Mouse (Mus musculus) CH12.LX (cell line): ENCODE data around the gene Sgk2. TPM values are rescaled to one million over a fixed set of nuclear protein-coding genes. Genes with fewer than 3 reads are reported as not detected.

Source experiments
- DNase-seq: peaks from one replicate; pipeline ENCODE4 v3.0.0-alpha.2; 2013; ENCODE audit errors: extremely low read depth
- H3K27ac ChIP-seq: 2 replicates; pipeline ENCODE4 v1.5.1; 2012; ENCODE audit warnings: low read depth, mild to moderate bottlenecking, control low read depth, moderate library complexity; ENCODE audit not compliant: insufficient read depth
- H3K27me3 ChIP-seq: replicated peaks from 2 replicates; pipeline ENCODE3; 2012; ENCODE audit warnings: inconsistent platforms
- H3K36me3 ChIP-seq, 2 experiments: replicated peaks in 1 of 2; 2 replicates each; pipeline versions ENCODE3 to v1.6.1; 2012; ENCODE audit warnings: inconsistent platforms in 1 of 2, low read length in 1 of 2, mild to moderate bottlenecking in 1 of 2, mixed read lengths in 1 of 2, moderate library complexity in 1 of 2; ENCODE audit not compliant: control insufficient read depth in 1 of 2, insufficient read depth in 1 of 2
- H3K4me1 ChIP-seq, 2 experiments: 2 replicates each; pipeline ENCODE4 v1.6.1; 2012; ENCODE audit warnings: inconsistent platforms in 1 of 2, moderate library complexity in 1 of 2; ENCODE audit not compliant: insufficient read depth in 2 of 2, control insufficient read depth in 1 of 2
- H3K4me2 ChIP-seq: 2 replicates; pipeline ENCODE4 v1.6.1; 2012; ENCODE audit warnings: low read depth, mild to moderate bottlenecking, control low read depth; ENCODE audit not compliant: poor library complexity, insufficient read depth, severe bottlenecking
- H3K4me3 ChIP-seq, 3 experiments: fragments of 150-350 bp in 1 of 3; sonication (generic) in 1 of 3; replicated peaks in 1 of 3; 2 replicates each; pipeline versions ENCODE3 to v1.5.1; 2011 to 2012; ENCODE audit warnings: low read depth in 2 of 3, low read length in 2 of 3, mild to moderate bottlenecking in 2 of 3, moderate library complexity in 2 of 3, control low read depth in 1 of 3, improper control_type of control experiment in 1 of 3, inconsistent platforms in 1 of 3, mixed read lengths in 1 of 3; ENCODE audit not compliant: poor library complexity in 1 of 3
- H3K79me2 ChIP-seq: replicated peaks from 2 replicates; pipeline ENCODE4 v1.6.1; 2012; ENCODE audit warnings: mild to moderate bottlenecking, moderate library complexity; ENCODE audit not compliant: control insufficient read depth, poor library complexity, insufficient read depth, severe bottlenecking; ENCODE audit errors: extremely low read depth
- H3K9ac ChIP-seq: 2 replicates; pipeline ENCODE4 v1.6.1; 2012; ENCODE audit warnings: low read depth, mild to moderate bottlenecking, control low read depth, moderate library complexity; ENCODE audit not compliant: insufficient read depth
- H3K9me3 ChIP-seq: replicated peaks from 2 replicates; pipeline ENCODE3; 2012; ENCODE audit warnings: low read length, inconsistent platforms, mixed read lengths
- BHLHE40 ChIP-seq: IDR thresholded peaks from 2 replicates; pipeline ENCODE4 v1.6.1; 2011; ENCODE audit warnings: mild to moderate bottlenecking, low read depth, low read length, improper control_type of control experiment
- CHD1 ChIP-seq: IDR thresholded peaks from 2 replicates; pipeline ENCODE4 v1.6.1; 2012; ENCODE audit warnings: low read depth, low read length, improper control_type of control experiment, inconsistent platforms
- ELF1 ChIP-seq: IDR thresholded peaks from 2 replicates; pipeline ENCODE4 v1.6.1; 2014; ENCODE audit warnings: low read depth, mild to moderate bottlenecking, inconsistent platforms, low read length, improper control_type of control experiment
- EP300 ChIP-seq: IDR thresholded peaks from 2 replicates; pipeline ENCODE4 v1.6.1; 2011; ENCODE audit warnings: low read length, improper control_type of control experiment
- JUN ChIP-seq: IDR thresholded peaks from 2 replicates; pipeline ENCODE4 v1.6.1; 2011; ENCODE audit warnings: low read depth, mild to moderate bottlenecking, low read length, improper control_type of control experiment, moderate library complexity; ENCODE audit not compliant: insufficient read depth
- MAFK ChIP-seq: IDR thresholded peaks from 2 replicates; pipeline ENCODE4 v1.6.1; 2011; ENCODE audit warnings: low read length, improper control_type of control experiment; ENCODE audit not compliant: insufficient replicate concordance
- MEF2A ChIP-seq: IDR thresholded peaks from 2 replicates; pipeline ENCODE4 v1.6.1; 2014; ENCODE audit warnings: low read depth, mild to moderate bottlenecking, inconsistent platforms, low read length, improper control_type of control experiment, borderline replicate concordance
- NELFE ChIP-seq: IDR thresholded peaks from 2 replicates; pipeline ENCODE4 v1.6.1; 2011; ENCODE audit warnings: low read depth, low read length, improper control_type of control experiment
- PAX5 ChIP-seq: IDR thresholded peaks from 2 replicates; pipeline ENCODE4 v1.6.1; 2012; ENCODE audit warnings: low read length, inconsistent platforms, mixed read lengths
- RCOR1 ChIP-seq: conservative IDR thresholded peaks from 2 replicates; pipeline ENCODE4 v1.6.1; 2012; ENCODE audit warnings: low read depth, mild to moderate bottlenecking, inconsistent platforms, low read length, improper control_type of control experiment
- TCF12 ChIP-seq: IDR thresholded peaks from 2 replicates; pipeline ENCODE4 v1.6.1; 2014; ENCODE audit warnings: low read depth, mild to moderate bottlenecking, inconsistent platforms, low read length, improper control_type of control experiment
- UBTF ChIP-seq: IDR thresholded peaks from 2 replicates; pipeline ENCODE4 v1.6.1; 2012; ENCODE audit warnings: low read depth, mild to moderate bottlenecking, inconsistent platforms, low read length, improper control_type of control experiment, moderate library complexity
- USF2 ChIP-seq: conservative IDR thresholded peaks from 2 replicates; pipeline ENCODE4 v1.6.1; 2011; ENCODE audit warnings: low read depth, low read length, improper control_type of control experiment
- ZKSCAN1 ChIP-seq: IDR thresholded peaks from 2 replicates; pipeline ENCODE4 v1.6.1; 2012; ENCODE audit warnings: low read depth, inconsistent platforms, low read length, improper control_type of control experiment, borderline replicate concordance
- ZMIZ1 ChIP-seq: IDR thresholded peaks from 2 replicates; pipeline ENCODE4 v1.6.1; 2012; ENCODE audit warnings: low read depth, mild to moderate bottlenecking, inconsistent platforms, low read length, improper control_type of control experiment
- dilution Hi-C: fragments of 300-500 bp; cut with MboI; formaldehyde crosslinking; loops from 2 replicates; pipeline ENCODE4 v1.14.3; 2020; ENCODE audit warnings: low sequenced_read_pairs; ENCODE audit not compliant: extremely low pct_unique_long_range_greater_than_20kb, extremely low pct_ligation_motif_present
- in situ Hi-C: fragments of 300-500 bp; cut with MboI; formaldehyde crosslinking; loops from 3 replicates; pipeline ENCODE4 v1.14.3; 2019; ENCODE audit warnings: low sequenced_read_pairs, low pct_ligation_motif_present, low pct_unique_long_range_greater_than_20kb, mixed read lengths
- polyA plus RNA-seq: library from polyadenylated mRNA; unstranded; fragments of >175 nt; gene quantifications from 2 replicates; pipeline ENCODE4 v1.2.1, GENCODE M21; 2012; ENCODE audit warnings: low read depth; ENCODE audit not compliant: insufficient read length
- total RNA-seq, 2 experiments: library from RNA; depleted of rRNA; stranded (reverse); fragments of 300-350 nt in 1 of 2; fragments of >200 nt in 1 of 2; gene quantifications; 2 replicates each; pipeline ENCODE4 v1.2.3; 2012 to 2014

Gene Sgk2
- total and polyA plus RNA-seq, 3 experiments = not detected

DNA sequence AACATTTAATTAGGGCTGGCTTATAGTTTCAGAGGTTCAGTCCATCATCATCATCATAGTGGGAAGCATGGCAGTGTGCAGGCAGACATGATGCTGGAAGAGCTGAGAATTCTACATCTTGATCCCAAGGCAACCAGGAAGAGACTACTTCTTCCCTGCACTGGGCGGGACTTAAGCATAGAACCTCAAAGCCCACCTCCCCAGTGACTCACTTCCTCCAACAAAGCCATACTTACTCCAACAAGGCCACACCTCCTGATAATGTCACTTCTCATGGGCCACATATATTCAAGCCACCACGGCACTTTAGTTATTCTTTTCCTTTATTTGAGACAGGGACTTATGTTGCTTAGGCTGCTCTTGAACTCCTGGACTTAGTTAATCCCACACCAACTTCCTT is 62.0 kb downstream of the Sgk2 start:
- in situ Hi-C loops = no loop called here
- Histone ChIP-seq H3K27ac (no peak overlapping the region), H3K4me2 (no peak overlapping the region), H3K4me1 (peaks cover 0 to 16% of the 10 kb centered on the region in 2 experiments; a peak in 2 of 4 replicates), H3K27me3 (no peaks in the 10 kb centered on the region), H3K9ac (no peak overlapping the region), H3K9me3 (no peaks in the 10 kb centered on the region), H3K79me2 (no peaks in the 10 kb centered on the region), H3K36me3 (peaks cover 26 to 52% of the 10 kb centered on the region in 2 experiments), H3K4me3 (no peak overlapping the region)
- TF ChIP-seq RCOR1 = no peak
- TF ChIP-seq PAX5 = no peak
- no peak for TF ChIP-seq NELFE
- TF ChIP-seq ELF1 = no peak
- no peak for TF ChIP-seq MAFK
- no peak for TF ChIP-seq JUN
- no peak for TF ChIP-seq BHLHE40
- TF ChIP-seq EP300 = no peak
- no peak for TF ChIP-seq TCF12
- TF ChIP-seq CHD1 = no peak
- no peak for TF ChIP-seq ZKSCAN1
- TF ChIP-seq ZMIZ1 = no peak
- TF ChIP-seq MEF2A = no peak
- dilution Hi-C loops = no loop called here
- DNase-seq = no peak

- no peak overlapping the region for H3K27ac ChIP-seq
- H3K79me2 ChIP-seq = peaks cover 16% of the 10 kb centered on the region
- peaks cover 6 to 31% of the 10 kb centered on the region in 2 experiments for H3K36me3 ChIP-seq
- no peak overlapping the region for H3K4me3 ChIP-seq
- in situ Hi-C loops = no loop called here
- H3K4me1 ChIP-seq = peaks cover 1 to 28% of the 10 kb centered on the region in 2 experiments; a peak in 3 of 4 replicates
- H3K4me2 ChIP-seq = no peak overlapping the region
- no peaks in the 10 kb centered on the region for H3K27me3 ChIP-seq
- no peak for TF ChIP-seq EP300
- TF ChIP-seq ZKSCAN1 = no peak
- TF ChIP-seq, all 38 proteins: peak for 0
- no peaks in the 10 kb centered on the region for H3K9me3 ChIP-seq
- no peak for DNase-seq
- no peak overlapping the region for H3K9ac ChIP-seq
- dilution Hi-C loops = no loop called here
These were observed 64.6 kb downstream of the Sgk2 start for GRCm38 (mm10) chr2:163051691-163052090.

- TF ChIP-seq UBTF (no peak), USF2 (no peak)
- H3K27ac ChIP-seq = no peak overlapping the region
- peaks cover 5 to 32% of the 10 kb centered on the region in 2 experiments; a peak in 3 of 4 replicates for H3K4me1 ChIP-seq
- DNase-seq = no peak
- H3K9ac ChIP-seq = no peak overlapping the region
- H3K9me3 ChIP-seq = no peaks in the 10 kb centered on the region
- H3K79me2 ChIP-seq = peaks cover 20% of the 10 kb centered on the region
- no peak overlapping the region for H3K4me3 ChIP-seq
- H3K4me2 ChIP-seq = no peak overlapping the region
- peaks cover 3 to 26% of the 10 kb centered on the region in 2 experiments for H3K36me3 ChIP-seq
- dilution Hi-C loops (no loop called here), in situ Hi-C loops (no loop called here)
- H3K27me3 ChIP-seq = no peaks in the 10 kb centered on the region
These were observed 65.0 kb downstream of the Sgk2 start for GRCm38 (mm10) chr2:163052101-163052500.
